Mouse (Mus musculus): ENCODE data around the gene Epsti1. TPM values are rescaled to one million over a fixed set of nuclear protein-coding genes. Genes with fewer than 3 reads are reported as not detected.

Epsti1 gene
- total and polyA plus RNA-seq, 3 experiments = not detected

GRCm38 (mm10) chr14:77860841-77861560, 43.0 kb upstream of the Epsti1 start:
- Histone ChIP-seq H3K9me3 (replicated peaks; ENCODE audit: insufficient read depth, low read length) (no peaks in the 10 kb centered on the region), H3K36me3 (ENCODE audit: control insufficient read depth in 1 of 2, insufficient read depth in 2 of 2, low read length in 2 of 2) (no peaks in the 10 kb centered on the region), H3K79me2 (ENCODE audit: control insufficient read depth, insufficient read depth, low read length, poor library complexity) (no peaks in the 10 kb centered on the region), H3K4me3 (ENCODE audit: control insufficient read depth in 1 of 2, insufficient read depth in 1 of 2, low read depth in 2 of 2, low read length in 2 of 2) (no peak overlapping the region), H3K4me1 (ENCODE audit: control insufficient read depth in 1 of 2, insufficient read depth in 2 of 2, low read length in 2 of 2) (no peaks in the 10 kb centered on the region), H3K27ac (ENCODE audit: control insufficient read depth, low read depth, low read length) (no peak overlapping the region), H3K27me3 (ENCODE audit: control insufficient read depth in 1 of 2, insufficient read depth in 2 of 2, low read length in 2 of 2) (no peaks in the 10 kb centered on the region), H3K9ac (ENCODE audit: control insufficient read depth, low read depth, low read length, poor library complexity, severe bottlenecking) (no peak overlapping the region)
- DNase-seq (ENCODE audit: low read depth, low spot score) = no peak
- TF ChIP-seq MXI1 (IDR thresholded peaks at IDR 0.05; ENCODE audit: low read depth, low read length) (no peak), SMC3 (IDR thresholded peaks at IDR 0.05; ENCODE audit: low read depth, low read length) (no peak), TCF12 (IDR thresholded peaks at IDR 0.05; ENCODE audit: low read depth, low read length) (no peak), NRF1 (IDR thresholded peaks at IDR 0.05; ENCODE audit: insufficient read depth, low read depth, low read length, poor library complexity, severe bottlenecking) (no peak), MAZ (IDR thresholded peaks at IDR 0.05; ENCODE audit: low read depth, low read length) (no peak), E2F4 (IDR thresholded peaks at IDR 0.05; ENCODE audit: borderline replicate concordance, low read depth, low read length) (no peak), RCOR1 (IDR thresholded peaks at IDR 0.05; ENCODE audit: low read depth, low read length) (no peak), TBP (IDR thresholded peaks at IDR 0.05; ENCODE audit: low read depth, low read length) (no peak), CHD2 (IDR thresholded peaks at IDR 0.05; ENCODE audit: low read length) (no peak), UBTF (IDR thresholded peaks at IDR 0.05; ENCODE audit: borderline replicate concordance, insufficient read depth, low read depth, low read length) (no peak), CTCF (IDR thresholded peaks at IDR 0.05 in 2 of 3, conservative IDR thresholded peaks at IDR 0.05 in 1 of 3; ENCODE audit: control insufficient read depth in 1 of 3, insufficient read depth in 1 of 3, low read depth in 2 of 3, low read length in 3 of 3, poor library complexity in 1 of 3, severe bottlenecking in 1 of 3) (no peak), POLR2AphosphoS2 (IDR thresholded peaks at IDR 0.05; ENCODE audit: low read length) (no peak), JUND (IDR thresholded peaks at IDR 0.05; ENCODE audit: low read depth, low read length) (no peak)

GRCm38 (mm10) chr14:77864051-77864450, 40.0 kb upstream of the Epsti1 start:
- Histone ChIP-seq H3K9me3 (replicated peaks; ENCODE audit: insufficient read depth, low read length) (no peaks in the 10 kb centered on the region), H3K4me1 (ENCODE audit: control insufficient read depth in 1 of 2, insufficient read depth in 2 of 2, low read length in 2 of 2) (no peaks in the 10 kb centered on the region), H3K36me3 (ENCODE audit: control insufficient read depth in 1 of 2, insufficient read depth in 2 of 2, low read length in 2 of 2) (no peaks in the 10 kb centered on the region), H3K4me3 (ENCODE audit: control insufficient read depth in 1 of 2, insufficient read depth in 1 of 2, low read depth in 2 of 2, low read length in 2 of 2) (no peak overlapping the region), H3K27me3 (ENCODE audit: control insufficient read depth in 1 of 2, insufficient read depth in 2 of 2, low read length in 2 of 2) (no peaks in the 10 kb centered on the region), H3K79me2 (ENCODE audit: control insufficient read depth, insufficient read depth, low read length, poor library complexity) (no peaks in the 10 kb centered on the region), H3K9ac (ENCODE audit: control insufficient read depth, low read depth, low read length, poor library complexity, severe bottlenecking) (no peak overlapping the region), H3K27ac (ENCODE audit: control insufficient read depth, low read depth, low read length) (no peak overlapping the region)
- DNase-seq (ENCODE audit: low read depth, low spot score) = no peak
- no peak for TF ChIP-seq CHD2 (IDR thresholded peaks at IDR 0.05; ENCODE audit: low read length)
- no peak for TF ChIP-seq POLR2AphosphoS5 (IDR thresholded peaks at IDR 0.05; ENCODE audit: borderline replicate concordance, low read depth, low read length)
- TF ChIP-seq ZC3H11A (IDR thresholded peaks at IDR 0.05; ENCODE audit: low read depth, low read length) = no peak
- no peak for TF ChIP-seq NRF1 (IDR thresholded peaks at IDR 0.05; ENCODE audit: insufficient read depth, low read depth, low read length, poor library complexity, severe bottlenecking)
- TF ChIP-seq ETS1 (IDR thresholded peaks at IDR 0.05; ENCODE audit: low read depth, low read length) = no peak
- TF ChIP-seq MYB (IDR thresholded peaks at IDR 0.05; ENCODE audit: low read depth, low read length) = no peak
- no peak for TF ChIP-seq POLR2A (IDR thresholded peaks at IDR 0.05; ENCODE audit: control insufficient read depth in 1 of 2, insufficient read depth in 1 of 2, low read depth in 1 of 2, low read length in 2 of 2, poor library complexity in 1 of 2)
- TF ChIP-seq UBTF (IDR thresholded peaks at IDR 0.05; ENCODE audit: borderline replicate concordance, insufficient read depth, low read depth, low read length) = no peak
- TF ChIP-seq NELFE (IDR thresholded peaks at IDR 0.05; ENCODE audit: low read depth, low read length) = no peak
- no peak for TF ChIP-seq MXI1 (IDR thresholded peaks at IDR 0.05; ENCODE audit: low read depth, low read length)
- no peak for TF ChIP-seq E2F4 (IDR thresholded peaks at IDR 0.05; ENCODE audit: borderline replicate concordance, low read depth, low read length)
